Mouse (Mus musculus) left cerebral cortex, adult 9 months (tissue): ENCODE measurements around the gene Sumo3.
A peak's percentile ranks its signal among the peaks of the same experiment; 100 is the strongest.

Experiments used
- DNase-seq, 2 experiments: peaks; one replicate each; pipeline ENCODE4 v3.0.0; 2022; ENCODE audit warnings: low spot score in 2 of 2

Gene Sumo3

GRCm38 (mm10) chr10:77605908-77606826, at the start of gene Sumo3, which contains the start of gene Gm49325:
Gene Sumo3 (plus strand): TSS chr10:77606097.
Gene Gm49325 (plus strand): TSS chr10:77606197.
- DNase-seq = peak; percentile 83 to 93

- no peak for DNase-seq
Observed at GRCm38 (mm10) chr10:77556631-77557030, 49.3 kb upstream of the Sumo3 start.

- DNase-seq = no peak
Observed at GRCm38 (mm10) chr10:77557641-77558040, 48.3 kb upstream of the Sumo3 start.

GRCm38 (mm10) chr10:77560090-77560489, 45.8 kb upstream of the Sumo3 start:
- no peak for DNase-seq

- DNase-seq = no peak
Observed at GRCm38 (mm10) chr10:77560830-77561229, 45.1 kb upstream of the Sumo3 start.

GRCm38 (mm10) chr10:77561508-77561907, 44.4 kb upstream of the Sumo3 start:
- no peak for DNase-seq

GRCm38 (mm10) chr10:77565005-77565404, 40.9 kb upstream of the Sumo3 start:
- DNase-seq = no peak

GRCm38 (mm10) chr10:77566651-77567050, 39.2 kb upstream of the Sumo3 start:
- DNase-seq = peak in 1 of 2 experiments; percentile 80

- DNase-seq = no peak
Observed at GRCm38 (mm10) chr10:77569481-77569880, 36.4 kb upstream of the Sumo3 start.

- no peak for DNase-seq
Observed at GRCm38 (mm10) chr10:77569973-77570658, 35.8 kb upstream of the Sumo3 start.

- no peak for DNase-seq
Observed at GRCm38 (mm10) chr10:77572225-77572624, 33.7 kb upstream of the Sumo3 start.

GRCm38 (mm10) chr10:77573162-77573561, 32.7 kb upstream of the Sumo3 start:
- no peak for DNase-seq

- DNase-seq = no peak
Observed at GRCm38 (mm10) chr10:77580027-77580920, 25.6 kb upstream of the Sumo3 start.

- DNase-seq = no peak
Observed at GRCm38 (mm10) chr10:77581023-77581407, 24.9 kb upstream of the Sumo3 start.

GRCm38 (mm10) chr10:77581408-77582284, 24.3 kb upstream of the Sumo3 start, which contains the start of gene Pttg1ip:
Gene Pttg1ip (plus strand): TSS chr10:77581720.
- DNase-seq = peak; percentile 93 to 94

GRCm38 (mm10) chr10:77582285-77582618, 23.6 kb upstream of the Sumo3 start:
- DNase-seq = no peak

- no peak for DNase-seq
Observed at GRCm38 (mm10) chr10:77583795-77584422, 22.0 kb upstream of the Sumo3 start.

- DNase-seq = no peak
Observed at GRCm38 (mm10) chr10:77586637-77587036, 19.3 kb upstream of the Sumo3 start.

GRCm38 (mm10) chr10:77587091-77587775, 18.7 kb upstream of the Sumo3 start:
- no peak for DNase-seq

- no peak for DNase-seq
Observed at GRCm38 (mm10) chr10:77588036-77588435, 17.9 kb upstream of the Sumo3 start.
